Mouse (Mus musculus) small intestine, adult 10 weeks (tissue): ENCODE results near the gene Gata3. TPM values are rescaled to one million over a fixed set of nuclear protein-coding genes. Genes with fewer than 3 reads are reported as not detected.

Source experiments
- polyA plus RNA-seq: library from polyadenylated mRNA; stranded (reverse); fragments of 350-450 nt; fragmentation: Illumina TruSeq; extraction: RNeasy Lipid Tissue Mini Kit (QIAGEN cat#74804); gene quantifications from one replicate; pipeline ENCODE4 v1.2.3, GENCODE M21; 2014; ENCODE audit warnings: low replicate concordance

Gene Gata3
- 0.74 TPM for polyA plus RNA-seq

DNA sequence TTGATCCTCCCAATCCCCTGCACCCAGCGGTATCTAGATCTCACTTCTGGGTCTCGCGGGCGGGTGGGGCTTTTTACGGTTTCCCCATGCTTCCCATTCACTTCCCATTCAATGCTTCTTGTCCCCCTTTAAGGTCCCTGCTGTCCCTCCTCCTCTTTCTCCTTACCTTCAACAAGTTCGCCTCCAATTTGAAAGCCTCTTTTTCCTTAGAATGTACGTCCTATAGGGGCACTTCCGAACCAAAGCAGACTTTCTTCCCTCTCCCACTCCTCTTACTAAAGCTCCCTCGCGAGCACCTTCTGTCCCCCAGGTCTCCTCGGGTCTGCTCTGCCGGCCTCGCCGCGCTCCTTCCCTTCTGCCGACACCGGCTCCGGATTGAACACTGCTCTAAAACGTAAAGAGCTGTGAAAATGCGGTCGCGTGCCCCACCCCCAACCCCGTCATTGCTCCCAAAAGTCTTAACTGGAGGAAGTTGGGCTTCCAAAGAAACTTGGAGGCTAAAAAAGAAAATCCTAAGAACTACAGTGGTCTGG, at the start of gene Gata3:
Gene Gata3 (minus strand): TSS at position 384 of the 533 bp plus-strand sequence.

DNA sequence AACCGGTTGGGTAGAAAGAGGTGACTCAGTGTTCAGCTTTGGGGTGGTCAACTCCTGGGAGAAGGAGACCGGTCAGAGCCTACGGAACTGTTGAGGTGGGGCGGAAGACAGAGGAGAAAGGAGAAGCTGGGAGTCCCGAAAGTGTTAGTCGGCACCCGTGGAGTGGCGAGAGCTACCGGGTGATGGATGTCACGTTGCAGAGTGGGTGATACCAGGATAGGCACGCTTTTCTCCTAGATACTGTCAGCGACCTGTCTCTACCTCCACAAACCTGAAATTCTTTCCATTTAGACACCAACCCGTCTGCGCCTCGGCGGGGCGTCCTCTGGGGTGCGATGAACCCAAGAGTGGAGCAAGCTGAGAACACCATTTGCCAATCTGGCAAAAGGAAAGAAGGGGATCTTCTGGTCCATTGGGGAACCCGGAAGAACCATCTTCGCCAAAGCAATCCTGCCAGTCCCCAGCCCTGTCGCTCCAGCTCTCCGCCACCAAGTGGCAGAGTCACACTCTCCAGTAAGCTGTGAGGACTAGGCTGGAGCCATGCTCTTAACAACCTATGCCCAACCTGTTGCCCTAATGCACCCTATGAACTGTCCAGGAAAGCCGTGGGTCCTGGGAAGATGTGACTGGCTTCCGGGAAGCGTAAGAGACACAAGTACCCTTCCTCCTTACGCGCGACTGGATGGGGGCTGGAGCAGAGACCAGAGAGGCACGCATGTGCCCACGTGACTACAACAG, 752 bp downstream of the Gata3 start, which contains the start of gene 9230102O04Rik:
Gene 9230102O04Rik (minus strand): TSS at position 628 of the 738 bp plus-strand sequence.

GRCm38 (mm10) chr2:9881051-9881591, 8.7 kb downstream of the Gata3 start, which contains the start of gene 4930412O13Rik:
TSS of gene 4930412O13Rik (plus strand) at chr2:9881252.

Other genes starting within 250 kb of the Gata3 start
- not detected for gene 4930412O13Rik, start 8.8 kb downstream of the Gata3 start, polyA plus RNA-seq
- not detected for gene 9230102O04Rik, start 494 bp downstream of the Gata3 start, polyA plus RNA-seq
- gene Taf3, start 158.6 kb upstream of the Gata3 start, polyA plus RNA-seq, result 6.6 TPM
- gene Atp5c1, start 190.5 kb upstream of the Gata3 start, polyA plus RNA-seq, result 1,418 TPM
- 27.7 TPM for gene Kin, start 190.6 kb upstream of the Gata3 start, polyA plus RNA-seq
- 0.30 TPM for gene Itih2, start 241.4 kb upstream of the Gata3 start, polyA plus RNA-seq